Mouse (Mus musculus): Measurements from ENCODE around the gene Ehd4.

DNA sequence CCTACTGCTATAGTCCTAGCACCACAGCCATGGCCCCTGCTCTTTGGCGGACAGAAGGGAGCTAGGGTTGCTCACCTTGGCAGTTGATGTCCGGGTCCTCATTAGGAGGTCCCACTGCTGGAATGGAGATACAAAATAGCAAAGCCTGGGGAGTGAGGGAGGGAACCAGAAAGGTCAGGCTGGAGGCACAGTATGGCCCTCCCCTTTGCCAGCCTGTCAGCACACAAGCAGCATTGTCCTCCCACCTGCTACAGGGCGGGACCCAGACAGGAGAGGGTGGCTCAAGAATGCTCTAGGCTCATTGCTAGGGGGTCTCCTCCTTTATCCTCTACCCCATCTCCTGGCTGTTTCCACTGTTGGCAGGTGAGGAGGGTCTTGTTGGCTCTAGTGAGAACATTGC, 68.4 kb downstream of the Ehd4 start:
- TF ChIP-seq CHD1 (IDR thresholded peaks at IDR 0.05; ENCODE audit: low read depth, low read length) = no peak
- TF ChIP-seq CTCF (IDR thresholded peaks at IDR 0.05 in 2 of 3, conservative IDR thresholded peaks at IDR 0.05 in 1 of 3; ENCODE audit: control insufficient read depth in 1 of 3, insufficient read depth in 1 of 3, low read depth in 2 of 3, low read length in 3 of 3, poor library complexity in 1 of 3, severe bottlenecking in 1 of 3) = no peak
- TF ChIP-seq MAFK (IDR thresholded peaks at IDR 0.05; ENCODE audit: borderline replicate concordance, low read depth, low read length) = no peak
- no peak for TF ChIP-seq SIN3A (IDR thresholded peaks at IDR 0.05; ENCODE audit: low read length)
